Mouse (Mus musculus) 416B (cell line): ENCODE data around the gene BC107364.
"Not testable (repeated sequence)": the region's sequence is repeated elsewhere in the genome, so short reads cannot be mapped to it uniquely, and the experiment has no call there.

Experiments used
- DNase-seq: peaks from one replicate; pipeline ENCODE4 v3.0.0; 2011; ENCODE audit warnings: low read depth

Gene BC107364

DNA sequence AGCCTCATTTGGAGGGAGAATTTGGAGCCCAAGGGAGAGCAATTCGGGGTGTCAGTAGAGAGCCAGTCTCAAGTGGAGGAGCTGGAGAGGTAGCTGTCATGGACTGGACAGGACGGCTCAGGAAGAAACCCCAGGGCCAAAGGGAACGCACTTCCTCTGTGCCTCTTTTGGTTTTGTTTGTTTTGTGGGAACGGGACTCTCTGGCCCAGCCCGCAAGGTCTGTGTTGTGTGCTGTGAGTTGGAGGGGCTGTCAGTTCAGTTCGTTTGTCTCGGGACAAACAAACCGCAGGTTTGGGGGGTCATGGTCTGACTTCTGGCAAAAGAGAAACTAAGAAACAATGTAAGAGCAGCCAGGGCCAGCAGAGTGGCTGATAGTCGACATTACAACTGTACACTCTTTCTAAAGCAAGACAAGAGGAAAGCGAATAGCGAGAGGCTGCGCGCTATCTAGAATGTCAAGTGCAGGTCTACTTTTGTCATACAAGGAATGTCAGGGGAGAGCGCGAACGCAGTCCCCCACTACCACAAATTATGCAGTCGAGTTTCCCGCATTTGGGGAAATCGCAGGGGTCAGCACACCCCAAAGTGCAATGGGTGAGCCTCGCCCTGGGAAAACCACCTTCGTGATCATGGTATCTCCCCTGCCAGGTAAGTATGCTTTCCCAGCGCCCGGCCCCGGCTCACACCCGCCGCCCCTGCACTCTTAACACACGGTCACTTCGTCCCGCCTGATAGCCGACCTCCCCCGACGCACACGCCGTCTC is 34.1 kb upstream of the BC107364 start:
- DNase-seq, result not testable (repeated sequence)

DNA sequence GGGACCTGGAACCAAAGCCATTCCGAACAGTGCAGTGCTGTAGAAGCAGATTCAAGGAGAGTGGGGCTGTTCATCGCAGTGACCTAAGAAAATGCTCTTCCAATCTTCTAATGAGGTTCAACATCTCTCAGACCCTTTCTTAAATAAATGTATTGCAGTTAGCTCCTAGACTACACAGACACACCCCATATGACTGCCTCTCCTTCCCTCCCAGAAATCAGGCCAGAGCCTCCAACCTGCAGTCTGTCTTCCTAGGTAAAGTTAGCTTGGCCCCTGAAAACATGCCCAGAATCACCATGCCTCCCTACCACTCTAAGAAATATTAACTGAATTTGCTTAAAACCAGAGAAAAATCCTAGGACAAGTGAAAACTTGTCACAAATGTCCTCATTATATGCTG is 33.3 kb upstream of the BC107364 start:
- DNase-seq, result no peak

DNA sequence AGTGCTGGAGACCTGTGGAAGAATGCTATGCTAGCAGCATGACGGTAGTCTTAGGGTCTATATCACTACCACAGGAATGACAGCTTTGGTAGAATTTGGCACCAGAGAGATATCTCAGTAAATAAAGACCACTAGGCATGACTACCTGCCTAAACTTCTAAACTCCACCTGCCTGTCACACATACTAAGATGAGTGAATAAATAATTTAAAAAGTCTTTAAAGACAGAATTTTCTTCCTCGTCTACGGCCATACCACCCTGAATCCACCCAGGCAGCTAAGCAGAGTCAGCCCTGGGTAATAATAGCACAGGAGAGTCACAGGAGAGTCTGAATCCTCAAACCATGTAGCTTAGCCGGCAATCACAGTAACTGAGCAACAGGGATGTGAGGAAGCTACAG is 32.8 kb upstream of the BC107364 start:
- DNase-seq, result no peak

DNA sequence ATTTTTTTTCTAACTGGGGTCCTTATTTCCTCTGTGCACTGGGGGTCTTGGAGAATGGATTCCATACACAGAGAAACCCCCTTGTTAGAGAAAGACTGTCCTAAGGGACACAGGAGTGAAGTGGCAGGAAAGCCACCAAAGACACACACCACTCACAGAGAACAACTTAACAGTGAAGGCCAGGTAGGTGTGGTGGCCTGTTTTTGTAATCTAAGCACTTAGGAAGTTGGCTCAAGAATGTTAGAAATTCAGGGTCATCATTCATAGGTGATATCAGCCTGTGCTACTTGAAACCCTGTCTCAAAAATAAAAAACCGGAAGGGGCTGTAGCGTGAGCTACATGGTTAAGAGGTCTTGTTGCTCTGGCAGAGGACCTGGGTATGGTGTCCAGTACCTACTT is 31.8 kb upstream of the BC107364 start:
- no peak for DNase-seq

DNA sequence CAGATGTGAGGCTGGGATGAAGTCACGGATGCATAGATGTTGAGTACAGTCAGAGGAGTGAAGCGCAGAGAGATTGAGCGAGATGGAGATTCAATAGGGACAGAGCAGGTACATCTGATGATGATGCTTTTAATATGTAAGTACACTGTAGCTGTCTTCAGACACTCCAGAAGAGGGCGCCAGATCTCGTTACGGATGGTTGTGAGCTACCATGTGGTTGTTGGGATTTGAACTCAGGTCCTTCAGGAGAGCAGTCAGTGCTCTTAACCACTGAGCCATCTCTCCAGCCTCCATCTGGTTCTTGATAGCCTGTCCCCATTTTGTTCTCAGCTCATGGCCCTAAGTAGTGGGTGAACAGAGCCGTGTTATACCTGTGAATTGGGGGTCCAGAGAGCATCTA is 30.9 kb upstream of the BC107364 start:
- not testable (repeated sequence) for DNase-seq

GRCm38 (mm10) chr3:96482451-96482850 is 30.3 kb upstream of the BC107364 start:
- no peak for DNase-seq

- DNase-seq, result no peak
These were observed 29.8 kb upstream of the BC107364 start for GRCm38 (mm10) chr3:96481856-96482255.

- DNase-seq, result peak; percentile 86
These were observed 28.7 kb upstream of the BC107364 start for GRCm38 (mm10) chr3:96480684-96481270.

DNA sequence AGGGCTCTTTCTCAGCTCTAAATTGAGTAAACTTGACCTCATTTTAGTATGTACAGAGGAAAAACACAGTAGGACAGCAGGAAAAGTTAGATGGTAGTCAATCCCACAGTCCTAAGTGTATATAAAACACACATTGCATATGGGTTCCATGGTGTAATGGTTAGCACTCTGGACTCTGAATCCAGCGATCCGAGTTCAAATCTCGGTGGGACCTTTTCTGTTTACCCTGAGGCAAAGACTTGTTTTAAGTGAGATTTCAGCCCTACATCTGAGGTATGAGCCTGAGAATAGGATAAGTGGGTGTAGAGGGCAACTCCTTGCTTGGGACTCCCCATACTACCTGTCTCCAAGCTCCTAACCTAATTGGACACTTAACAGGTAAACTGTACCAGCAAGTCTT is 27.1 kb upstream of the BC107364 start:
- DNase-seq, result peak; percentile 23

DNA sequence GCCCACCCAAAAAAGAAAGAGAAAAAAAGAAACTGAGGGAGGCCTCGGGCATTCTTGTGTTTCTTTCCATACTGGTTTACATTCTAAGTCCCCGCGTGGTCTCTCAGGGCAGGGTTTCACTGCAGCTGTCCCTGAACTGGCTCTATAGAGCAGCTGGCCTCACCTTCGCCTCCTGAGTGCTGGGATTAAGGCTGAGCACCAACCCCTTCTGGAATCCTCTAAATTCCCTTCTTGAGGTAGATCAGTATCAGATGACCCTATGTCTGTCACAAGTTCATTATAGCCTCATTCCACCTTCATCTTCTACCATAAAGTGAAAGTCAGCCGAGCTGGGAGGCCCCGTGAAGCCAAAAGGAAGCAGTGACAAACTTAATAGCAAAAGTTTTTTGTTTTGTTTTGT is 25.5 kb upstream of the BC107364 start:
- DNase-seq, result no peak

DNA sequence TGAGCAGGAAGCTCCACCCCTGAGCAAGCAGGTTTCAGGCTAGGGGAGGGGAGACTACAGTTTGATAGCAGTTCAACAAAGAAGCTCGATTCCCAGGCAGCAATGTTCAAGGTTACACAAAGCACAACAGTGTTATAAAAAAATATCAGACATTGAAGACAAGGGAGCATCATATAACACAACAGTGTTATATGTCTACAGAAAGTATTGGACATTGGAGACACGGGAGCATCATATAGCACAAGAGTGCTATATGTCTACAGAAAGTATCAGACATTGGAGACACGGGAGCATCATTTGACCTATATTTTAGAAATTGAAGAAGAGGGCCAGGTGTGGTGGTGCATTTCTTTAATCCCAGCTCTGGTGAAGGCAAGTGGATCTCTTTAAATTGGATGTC is 25.0 kb upstream of the BC107364 start:
- DNase-seq, result no peak

GRCm38 (mm10) chr3:96474909-96475655 is 23.0 kb upstream of the BC107364 start:
- no peak for DNase-seq

- not testable (repeated sequence) for DNase-seq
These were observed 21.4 kb upstream of the BC107364 start for GRCm38 (mm10) chr3:96473556-96473955.

DNA sequence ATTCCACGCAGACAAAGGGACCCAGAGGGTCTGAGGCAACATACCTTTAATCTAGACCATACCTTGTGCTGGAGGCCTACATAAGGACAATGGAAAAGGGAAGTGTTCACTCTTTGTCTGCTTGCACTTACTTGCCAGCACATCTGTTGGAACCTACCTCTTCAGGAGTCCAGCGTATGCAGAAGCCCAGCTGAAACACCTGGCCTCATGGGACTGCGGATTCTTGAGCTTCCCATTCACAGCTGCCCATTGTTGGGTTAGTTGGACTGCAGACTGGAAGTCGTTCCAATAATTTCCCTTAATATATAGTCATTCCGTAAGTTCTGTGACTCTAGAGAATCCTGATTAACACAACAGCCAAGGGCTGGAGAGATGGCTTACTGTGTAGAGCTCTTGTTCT is 20.0 kb upstream of the BC107364 start:
- DNase-seq, result no peak

- DNase-seq, result no peak
These were observed 17.5 kb upstream of the BC107364 start for GRCm38 (mm10) chr3:96469626-96470025.

GRCm38 (mm10) chr3:96468335-96468734 is 16.2 kb upstream of the BC107364 start:
- DNase-seq, result not testable (repeated sequence)

GRCm38 (mm10) chr3:96467641-96468040 is 15.5 kb upstream of the BC107364 start:
- no peak for DNase-seq

GRCm38 (mm10) chr3:96463891-96464290 is 11.8 kb upstream of the BC107364 start:
- DNase-seq, result no peak

GRCm38 (mm10) chr3:96460568-96460870 is 8.4 kb upstream of the BC107364 start:
- not testable (repeated sequence) for DNase-seq

DNA sequence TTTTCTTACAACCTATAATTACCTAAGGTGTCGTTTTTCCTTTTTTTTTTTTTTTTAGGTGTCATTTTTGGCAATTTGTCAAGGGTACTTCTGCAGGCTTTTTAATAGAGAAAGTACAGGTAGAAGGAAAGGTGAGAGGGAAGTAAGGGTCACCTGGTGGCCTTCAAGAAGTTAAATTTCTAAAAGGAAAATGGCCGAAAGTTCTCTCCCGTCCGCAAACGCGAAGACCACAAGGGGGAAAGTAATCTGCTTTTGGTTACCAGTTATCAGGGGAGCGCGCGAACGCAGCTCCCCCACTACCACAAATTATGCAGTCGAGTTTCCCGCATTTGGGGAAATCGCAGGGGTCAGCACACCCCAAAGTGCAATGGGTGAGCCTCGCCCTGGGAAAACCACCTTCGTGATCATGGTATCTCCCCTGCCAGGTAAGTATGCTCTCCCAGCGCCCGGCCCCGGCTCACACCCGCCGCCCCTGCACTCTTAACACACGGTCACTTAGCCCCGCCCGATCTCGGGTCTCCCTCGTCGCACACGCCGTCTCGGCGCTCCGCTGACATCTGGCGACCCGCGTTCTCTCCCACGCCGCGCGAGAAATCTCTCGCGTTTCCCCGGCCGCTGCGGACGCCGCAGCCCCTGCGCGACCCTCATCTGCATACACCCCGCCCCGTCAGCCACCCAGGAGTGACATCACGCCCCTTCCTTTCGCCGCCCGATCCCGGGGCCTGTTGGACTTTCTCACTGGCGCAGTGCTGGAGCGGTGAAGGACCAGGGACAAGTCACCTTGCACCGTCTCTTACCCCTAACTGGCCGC is 7.9 kb upstream of the BC107364 start:
- not testable (repeated sequence) for DNase-seq

GRCm38 (mm10) chr3:96458886-96459439 is 6.9 kb upstream of the BC107364 start:
- not testable (repeated sequence) for DNase-seq

GRCm38 (mm10) chr3:96458008-96458407 is 5.9 kb upstream of the BC107364 start:
- not testable (repeated sequence) for DNase-seq
